Mouse (Mus musculus): ENCODE results near the gene Gins3. TPM values are rescaled to one million over a fixed set of nuclear protein-coding genes. Genes with fewer than 3 reads are reported as not detected.

The Gins3 gene
- polyA plus RNA-seq, 1 experiment from 2014 or later = 13.5 TPM

Other genes starting within 250 kb of the Gins3 start
- gene Cfap20, start 198.6 kb upstream of the Gins3 start, polyA plus RNA-seq (2015; fragmentation: Nextera tagmentation; extraction: Ambion mirVana) = 146 and 147 TPM in 2 replicates
- gene Csnk2a2, start 143.4 kb upstream of the Gins3 start, polyA plus RNA-seq (2015; fragmentation: Nextera tagmentation; extraction: Ambion mirVana) = 4.8 and 6.4 TPM in 2 replicates
- 2.4 and 2.9 TPM in 2 replicates for gene Ccdc113, start 99.4 kb upstream of the Gins3 start, polyA plus RNA-seq (2015; fragmentation: Nextera tagmentation; extraction: Ambion mirVana)
- gene Prss54, start 57.1 kb upstream of the Gins3 start, polyA plus RNA-seq (2015; fragmentation: Nextera tagmentation; extraction: Ambion mirVana) = not detected in 2 replicates
- gene Ndrg4, start 43.5 kb downstream of the Gins3 start, polyA plus RNA-seq (2015; fragmentation: Nextera tagmentation; extraction: Ambion mirVana) = 295 and 301 TPM in 2 replicates
- 12.2 and 17.3 TPM in 2 replicates for gene Setd6, start 82.4 kb downstream of the Gins3 start, polyA plus RNA-seq (2015; fragmentation: Nextera tagmentation; extraction: Ambion mirVana)
- 37.2 and 45.0 TPM in 2 replicates for gene Cnot1, start 174.0 kb downstream of the Gins3 start, polyA plus RNA-seq (2015; fragmentation: Nextera tagmentation; extraction: Ambion mirVana)
- gene Sap18b, start 191.9 kb downstream of the Gins3 start, polyA plus RNA-seq (2015; fragmentation: Nextera tagmentation; extraction: Ambion mirVana) = 216 and 275 TPM in 2 replicates
- 10.1 and 13.7 TPM in 2 replicates for gene Slc38a7, start 220.1 kb downstream of the Gins3 start, polyA plus RNA-seq (2015; fragmentation: Nextera tagmentation; extraction: Ambion mirVana)

Data from heart, embryonic 15.5 days (tissue).